Mouse (Mus musculus) forebrain, postnatal 0 days (tissue): ENCODE measurements at regions not wholly inside any gene's neighbourhood (a gene's known extent, or its start where the extent isn't known, plus 50 kb on each side); places are given as distances from the start of the nearest gene placed in this dataset.

Experiments
- ATAC-seq: fragments of 200-750 bp; cut with Nextera tagmentation; 2 replicates; pipeline ENCODE4 v1.8.0; 2017; ENCODE audit warnings: mild to moderate bottlenecking, moderate library complexity
- DNase-seq: peaks from one replicate; pipeline ENCODE4 v3.0.0-alpha.2; 2015
- H3K27ac ChIP-seq: fragments of 300-500 bp; sonication (generic); 2 replicates; pipeline ENCODE4 v1.5.1; 2014; ENCODE audit warnings: low read depth, mild to moderate bottlenecking, antibody characterized with exemption, low read length, moderate library complexity, mixed read lengths
- H3K27me3 ChIP-seq: fragments of 300-500 bp; sonication (generic); 2 replicates; pipeline ENCODE4 v1.6.1; 2014; ENCODE audit warnings: mild to moderate bottlenecking, low read length, mixed read lengths; ENCODE audit not compliant: insufficient read depth
- H3K36me3 ChIP-seq: fragments of 300-500 bp; sonication (generic); 2 replicates; pipeline ENCODE4 v1.6.1; 2014; ENCODE audit warnings: mild to moderate bottlenecking, moderate library complexity; ENCODE audit not compliant: insufficient read depth
- H3K4me1 ChIP-seq: fragments of 300-500 bp; sonication (generic); 2 replicates; pipeline ENCODE4 v1.6.1; 2014; ENCODE audit warnings: antibody characterized with exemption; ENCODE audit not compliant: insufficient read depth
- H3K4me2 ChIP-seq: fragments of 300-500 bp; sonication (generic); 2 replicates; pipeline ENCODE4 v1.6.1; 2014; ENCODE audit warnings: low read depth, mild to moderate bottlenecking, moderate library complexity
- H3K4me3 ChIP-seq: fragments of 300-500 bp; sonication (generic); 2 replicates; pipeline ENCODE4 v1.5.1; 2014; ENCODE audit warnings: low read depth, low read length, mixed read lengths
- H3K9ac ChIP-seq: fragments of 300-500 bp; sonication (generic); 2 replicates; pipeline ENCODE4 v1.6.1; 2014; ENCODE audit warnings: mild to moderate bottlenecking
- H3K9me3 ChIP-seq: fragments of 300-500 bp; sonication (generic); 2 replicates; pipeline ENCODE4 v1.6.1; 2016; ENCODE audit warnings: low read length
- CTCF ChIP-seq: sonication (generic); IDR thresholded peaks from 2 replicates; pipeline ENCODE4 v1.5.1; 2016; ENCODE audit warnings: antibody characterized with exemption, control low read depth, low read depth
- WGBS: fragments of 180-500 bp; shearing (Covaris S2); extraction: QIAGEN DNeasy Blood & Tissue Kit; methylation state at CpG from one replicate; pipeline ENCODE4 v1.1.7; 2014; 5-methylcytosine and 5-hydroxymethylcytosine counted together

- Histone ChIP-seq H3K4me1 (peaks cover 8% of the 10 kb centered on the region; the same call in 1 of the 2 replicates), H3K36me3 (no peaks in the 10 kb centered on the region), H3K4me3 (no peak overlapping the region), H3K9me3 (no peaks in the 10 kb centered on the region), H3K4me2 (no peak overlapping the region), H3K27ac (peak overlapping the region; percentile 42; the same call in 1 of the 2 replicates), H3K9ac (no peak overlapping the region), H3K27me3 (no peaks in the 10 kb centered on the region)
- 50% methylated on average over 4 of the region's 4 CpGs for WGBS
- no peak for TF ChIP-seq CTCF
- DNase-seq: peak; percentile 68
- peak; percentile 84; the same call in 1 of the 2 replicates for ATAC-seq
Measured at GRCm38 (mm10) chr15:87333527-87333926, 210.6 kb upstream of the Fam19a5 start.

GRCm38 (mm10) chr15:87334430-87334829, 209.7 kb upstream of the Fam19a5 start:
- ATAC-seq: no peak
- Histone ChIP-seq H3K9me3 (no peaks in the 10 kb centered on the region), H3K4me1 (peaks cover 8% of the 10 kb centered on the region; the same call in 1 of the 2 replicates), H3K4me2 (no peak overlapping the region), H3K27ac (no peak overlapping the region), H3K36me3 (no peaks in the 10 kb centered on the region), H3K27me3 (no peaks in the 10 kb centered on the region), H3K4me3 (no peak overlapping the region), H3K9ac (no peak overlapping the region)
- TF ChIP-seq CTCF: peak; percentile 19; the same call in 1 of the 2 replicates
- DNase-seq: no peak
- WGBS: 81% methylated on average over 4 of the region's 4 CpGs

GRCm38 (mm10) chr15:87335324-87335723, 208.8 kb upstream of the Fam19a5 start:
- Histone ChIP-seq H3K4me1 (peaks cover 8% of the 10 kb centered on the region; the same call in 1 of the 2 replicates), H3K27me3 (no peaks in the 10 kb centered on the region), H3K36me3 (no peaks in the 10 kb centered on the region), H3K9ac (no peak overlapping the region), H3K4me2 (no peak overlapping the region), H3K9me3 (no peaks in the 10 kb centered on the region), H3K27ac (no peak overlapping the region), H3K4me3 (no peak overlapping the region)
- no peak for TF ChIP-seq CTCF
- DNase-seq (no peak), ATAC-seq (no peak)
- 62% methylated on average over 4 of the region's 4 CpGs for WGBS

- ATAC-seq (no peak; the same call in 1 of the 2 replicates), DNase-seq (peak; percentile 74)
- no peak overlapping the region for H3K9ac ChIP-seq
- H3K4me1 ChIP-seq: peaks cover 8% of the 10 kb centered on the region; the same call in 1 of the 2 replicates
- no peaks in the 10 kb centered on the region for H3K9me3 ChIP-seq
- 50% methylated on average over 11 of the region's 11 CpGs for WGBS
- no peak overlapping the region for H3K4me3 ChIP-seq
- H3K36me3 ChIP-seq: no peaks in the 10 kb centered on the region
- H3K27me3 ChIP-seq: no peaks in the 10 kb centered on the region
- H3K27ac ChIP-seq: no peak overlapping the region
- no peak for TF ChIP-seq CTCF
- no peak overlapping the region for H3K4me2 ChIP-seq
Measured at GRCm38 (mm10) chr15:87335737-87336136, 208.4 kb upstream of the Fam19a5 start.

- Histone ChIP-seq H3K4me3 (no peak overlapping the region), H3K9me3 (no peaks in the 10 kb centered on the region), H3K4me2 (no peak overlapping the region), H3K27me3 (no peaks in the 10 kb centered on the region), H3K27ac (no peak overlapping the region; the same call in 1 of the 2 replicates), H3K4me1 (0 out of 2 replicates have a peak, but pooled peaks cover 8% of the 10 kb centered on the region), H3K36me3 (no peaks in the 10 kb centered on the region), H3K9ac (no peak overlapping the region)
- 28% methylated on average over 3 of the region's 3 CpGs for WGBS
- ATAC-seq: peak; percentile 64
- DNase-seq: peak; percentile 40
- TF ChIP-seq CTCF: no peak
Measured at GRCm38 (mm10) chr15:87339904-87340303, 204.2 kb upstream of the Fam19a5 start.

- no peak overlapping the region for H3K4me2 ChIP-seq
- H3K27ac ChIP-seq: no peak overlapping the region
- DNase-seq (no peak), ATAC-seq (no peak)
- WGBS: 91% methylated on average over 1 of the region's 1 CpGs
- TF ChIP-seq CTCF: no peak
- no peaks in the 10 kb centered on the region for H3K9me3 ChIP-seq
- no peaks in the 10 kb centered on the region for H3K36me3 ChIP-seq
- H3K4me1 ChIP-seq: no peaks in the 10 kb centered on the region
- no peaks in the 10 kb centered on the region for H3K27me3 ChIP-seq
- no peak overlapping the region for H3K9ac ChIP-seq
- no peak overlapping the region for H3K4me3 ChIP-seq
Measured at GRCm38 (mm10) chr15:87342656-87343055, 201.4 kb upstream of the Fam19a5 start.

GRCm38 (mm10) chr15:87345826-87346225, 198.3 kb upstream of the Fam19a5 start:
- Histone ChIP-seq H3K4me3 (no peak overlapping the region), H3K4me2 (no peak overlapping the region), H3K9ac (no peak overlapping the region), H3K4me1 (no peaks in the 10 kb centered on the region), H3K9me3 (no peaks in the 10 kb centered on the region), H3K27ac (no peak overlapping the region), H3K36me3 (no peaks in the 10 kb centered on the region), H3K27me3 (no peaks in the 10 kb centered on the region)
- DNase-seq (peak; percentile 41), ATAC-seq (peak; percentile 39; the same call in 1 of the 2 replicates)
- no peak for TF ChIP-seq CTCF
- WGBS: 47% methylated on average over 3 of the region's 3 CpGs
